Mouse (Mus musculus) liver, postnatal 0 days (tissue): ENCODE results near the gene Igf2bp3.

Experiments used
- CTCF ChIP-seq: sonication (generic); IDR thresholded peaks from 2 replicates; pipeline ENCODE4 v1.5.1; 2016; ENCODE audit warnings: antibody characterized with exemption, low read depth
- EP300 ChIP-seq: IDR thresholded peaks from 2 replicates; pipeline ENCODE4 v1.6.1; 2016; ENCODE audit warnings: antibody characterized with exemption, low read depth, mild to moderate bottlenecking

- TF ChIP-seq CTCF (no peak), EP300 (no peak)
Observed at GRCm38 (mm10) chr6:49236331-49236730, 21.6 kb upstream of the Igf2bp3 start.
